Mouse (Mus musculus) ES-Bruce4 (cell line): ENCODE data around the gene Gpc6. TPM values are rescaled to one million over a fixed set of nuclear protein-coding genes. Genes with fewer than 3 reads are reported as not detected.

Experiments
- H3K27ac ChIP-seq: 2 replicates; pipeline ENCODE4 v1.5.1; 2012; ENCODE audit warnings: low read length, inconsistent platforms; ENCODE audit not compliant: insufficient read depth
- H3K27me3 ChIP-seq: 2 replicates; pipeline ENCODE4 v1.6.1; 2012; ENCODE audit warnings: mild to moderate bottlenecking, low read length, inconsistent platforms; ENCODE audit not compliant: control insufficient read depth, poor library complexity, insufficient read depth, severe bottlenecking
- H3K36me3 ChIP-seq: 2 replicates; pipeline ENCODE4 v1.6.1; 2012; ENCODE audit warnings: inconsistent platforms, mild to moderate bottlenecking, low read length, moderate library complexity; ENCODE audit not compliant: control insufficient read depth, poor library complexity, insufficient read depth, severe bottlenecking
- H3K4me1 ChIP-seq: one replicate; pipeline ENCODE4 v1.8.1; 2011; ENCODE audit warnings: low read length; ENCODE audit not compliant: control insufficient read depth, insufficient read depth
- H3K4me3 ChIP-seq: 2 replicates; pipeline ENCODE4 v1.5.1; 2011; ENCODE audit warnings: low read depth, mild to moderate bottlenecking, low read length
- H3K9ac ChIP-seq: 2 replicates; pipeline ENCODE4 v1.6.1; 2012; ENCODE audit warnings: low read depth, mild to moderate bottlenecking, inconsistent platforms; ENCODE audit not compliant: poor library complexity, severe bottlenecking
- H3K9me3 ChIP-seq: replicated peaks from 2 replicates; pipeline ENCODE4 v1.6.1; 2012; ENCODE audit warnings: mild to moderate bottlenecking, low read length, inconsistent platforms; ENCODE audit not compliant: control insufficient read depth, poor library complexity, insufficient read depth, severe bottlenecking
- CTCF ChIP-seq: IDR thresholded peaks from one replicate; pipeline ENCODE4 v1.8.1; 2011; ENCODE audit warnings: low read depth, low read length
- EP300 ChIP-seq: IDR thresholded peaks from 2 replicates; pipeline ENCODE4 v1.6.1; 2011; ENCODE audit warnings: low read depth, low read length; ENCODE audit not compliant: insufficient read depth
- POLR2A ChIP-seq: IDR thresholded peaks from one replicate; pipeline ENCODE4 v1.8.1; 2011; ENCODE audit warnings: low read length; ENCODE audit not compliant: insufficient read depth
- polyA plus RNA-seq: library from polyadenylated mRNA; stranded (reverse); fragments of >200 nt; gene quantifications from 2 replicates; pipeline ENCODE4 v1.2.4, GENCODE M21; 2011; ENCODE audit warnings: low read depth; ENCODE audit not compliant: missing spikeins, insufficient read depth, insufficient read length

Gene Gpc6
- polyA plus RNA-seq, 1 experiment = 4.7 TPM

DNA sequence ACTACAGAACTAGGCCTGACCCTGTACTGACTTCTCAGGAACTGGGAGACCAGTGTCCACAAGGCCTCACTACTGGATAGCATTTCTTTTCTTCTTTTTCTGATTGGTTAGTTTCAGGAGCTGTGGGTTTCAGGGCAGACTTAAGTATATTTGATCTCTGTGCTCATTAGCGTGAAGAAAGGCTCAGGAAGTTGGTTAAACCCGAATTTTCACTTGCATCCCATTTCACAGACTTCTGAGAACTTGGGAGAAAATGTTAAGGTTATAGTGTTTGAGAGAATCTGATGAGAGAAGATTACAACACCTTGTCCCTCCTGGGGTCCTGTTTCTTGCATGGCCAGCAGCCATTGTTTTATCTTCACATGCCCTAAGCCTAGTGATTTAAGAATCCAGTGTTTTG is 849 bp upstream of the Gpc6 start:
- Histone ChIP-seq H3K9ac (no peak overlapping the region), H3K4me1 (no peaks in the 10 kb centered on the region), H3K27ac (no peak overlapping the region), H3K4me3 (no peak overlapping the region), H3K9me3 (no peaks in the 10 kb centered on the region), H3K27me3 (peaks cover 1% of the 10 kb centered on the region), H3K36me3 (no peaks in the 10 kb centered on the region)
- no peak for TF ChIP-seq EP300

DNA sequence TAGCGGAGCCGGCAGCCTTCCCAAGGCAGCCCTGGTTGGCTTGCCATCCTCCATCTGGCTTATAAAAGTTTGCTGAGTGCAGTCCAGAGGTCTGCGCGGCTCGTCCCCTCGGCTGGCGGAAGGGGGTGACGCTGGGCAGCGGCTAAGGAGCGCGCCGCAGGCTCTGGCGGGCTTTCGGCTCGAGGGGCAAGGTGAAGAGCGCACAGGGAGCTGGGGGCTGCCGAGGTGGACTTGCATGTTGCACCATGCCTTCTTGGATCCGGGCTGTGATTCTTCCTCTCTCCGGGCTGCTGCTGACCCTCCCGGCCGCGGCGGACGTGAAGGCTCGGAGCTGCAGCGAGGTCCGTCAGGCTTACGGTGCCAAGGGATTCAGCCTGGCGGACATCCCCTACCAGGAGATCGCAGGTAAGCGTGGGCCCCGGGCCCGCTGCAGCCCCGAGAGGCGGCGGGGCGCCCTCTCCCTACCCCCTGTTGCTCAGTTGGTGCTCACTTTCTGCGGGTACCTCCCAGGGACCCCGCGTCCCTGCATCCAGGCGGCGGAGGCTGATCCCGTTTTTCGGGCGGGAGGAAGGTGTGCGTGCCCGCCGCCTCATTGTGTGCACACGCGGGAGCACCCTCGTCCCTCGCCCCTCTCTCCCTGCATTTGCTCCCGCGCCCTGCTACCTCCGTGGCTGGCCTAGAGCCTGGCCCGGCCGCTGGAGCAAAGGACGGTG is 732 bp downstream of the Gpc6 start:
- Histone ChIP-seq H3K9me3 (no peaks in the 10 kb centered on the region), H3K27ac (no peak overlapping the region), H3K9ac (peak overlapping the region; percentile 70), H3K27me3 (peaks cover 1% of the 10 kb centered on the region), H3K36me3 (no peaks in the 10 kb centered on the region), H3K4me1 (no peaks in the 10 kb centered on the region), H3K4me3 (peak overlapping the region; percentile 82)
- no peak for TF ChIP-seq CTCF
- TF ChIP-seq POLR2A = no peak
- no peak for TF ChIP-seq EP300

- H3K27ac ChIP-seq = no peak overlapping the region
- no peaks in the 10 kb centered on the region for H3K36me3 ChIP-seq
- H3K27me3 ChIP-seq = peaks cover 1% of the 10 kb centered on the region
- peak overlapping the region; percentile 70 for H3K9ac ChIP-seq
- H3K4me3 ChIP-seq = peak overlapping the region; percentile 82
- H3K9me3 ChIP-seq = no peaks in the 10 kb centered on the region
- H3K4me1 ChIP-seq = no peaks in the 10 kb centered on the region
- no peak for TF ChIP-seq EP300
- no peak for TF ChIP-seq CTCF
- no peak for TF ChIP-seq POLR2A
Measured at GRCm38 (mm10) chr14:116926404-116927171, 1.5 kb downstream of the Gpc6 start.

DNA sequence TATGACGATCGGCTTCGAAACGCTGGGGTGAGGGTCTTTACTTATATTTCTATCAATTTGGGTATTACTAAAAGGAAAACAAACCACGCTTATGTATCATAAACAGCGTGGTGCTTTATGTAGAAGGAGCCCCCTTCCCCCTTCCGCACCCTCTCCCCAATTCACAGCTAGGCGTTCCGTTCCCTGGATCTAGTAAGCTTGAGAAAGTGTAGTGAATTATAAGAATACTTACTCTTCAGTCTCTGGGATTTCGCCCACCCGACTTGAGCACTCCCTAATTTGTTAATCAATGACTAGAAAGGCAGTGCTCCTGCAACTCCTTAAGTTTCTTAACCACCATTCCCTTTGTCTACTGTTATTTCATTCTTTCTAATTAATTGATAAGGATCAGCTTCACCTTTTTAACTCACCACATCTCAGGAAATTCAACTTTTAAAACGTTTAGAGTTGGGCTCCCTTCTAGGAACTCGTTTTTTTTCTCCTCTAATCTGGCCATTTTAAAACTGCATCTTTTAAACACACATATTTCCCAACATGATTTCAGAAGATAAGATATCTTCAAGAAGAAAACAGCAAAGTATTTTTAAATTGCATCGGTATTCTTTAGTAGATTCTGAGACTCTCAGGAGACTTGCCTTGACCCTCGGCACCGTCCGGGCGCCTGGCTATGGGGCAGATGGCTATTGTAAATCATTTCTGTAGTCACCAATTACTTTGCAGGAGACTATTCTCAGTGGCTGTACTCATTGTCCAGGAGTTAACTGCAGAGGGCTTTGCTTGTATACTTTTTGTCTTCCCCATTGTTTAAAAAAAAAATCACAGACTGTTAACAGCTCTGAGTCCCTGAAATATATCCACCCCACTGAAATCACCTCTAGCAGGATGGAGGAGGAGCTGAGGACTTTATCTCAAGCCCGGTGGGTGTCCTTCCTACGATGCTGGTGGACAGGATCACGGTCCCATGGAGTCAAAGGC is 2.5 kb downstream of the Gpc6 start:
- no peak overlapping the region for H3K27ac ChIP-seq

GRCm38 (mm10) chr14:116928395-116928794 is 3.3 kb downstream of the Gpc6 start:
- H3K9me3 ChIP-seq = no peaks in the 10 kb centered on the region
- peaks cover 1% of the 10 kb centered on the region for H3K27me3 ChIP-seq
- TF ChIP-seq POLR2A (no peak), EP300 (no peak), CTCF (no peak)
- no peaks in the 10 kb centered on the region for H3K4me1 ChIP-seq
- H3K27ac ChIP-seq = no peak overlapping the region
- H3K4me3 ChIP-seq = no peak overlapping the region
- no peaks in the 10 kb centered on the region for H3K36me3 ChIP-seq
- H3K9ac ChIP-seq = no peak overlapping the region

More for the DNA sequence above, 2.5 kb downstream of the Gpc6 start:
- Histone ChIP-seq H3K4me3 (peak overlapping the region; percentile 40), H3K9me3 (no peaks in the 10 kb centered on the region), H3K4me1 (no peaks in the 10 kb centered on the region), H3K27me3 (peaks cover 1% of the 10 kb centered on the region), H3K9ac (peak overlapping the region; percentile 70), H3K36me3 (no peaks in the 10 kb centered on the region)
- no peak for TF ChIP-seq CTCF
- TF ChIP-seq POLR2A = no peak
- no peak for TF ChIP-seq EP300
